Mouse (Mus musculus): ENCODE results near the gene Alkal2. TPM values are rescaled to one million over a fixed set of nuclear protein-coding genes. Genes with fewer than 3 reads are reported as not detected.

Gene Alkal2
- total and polyA plus RNA-seq, 3 experiments: 0.24 to 0.33 TPM; not detected in 1

DNA sequence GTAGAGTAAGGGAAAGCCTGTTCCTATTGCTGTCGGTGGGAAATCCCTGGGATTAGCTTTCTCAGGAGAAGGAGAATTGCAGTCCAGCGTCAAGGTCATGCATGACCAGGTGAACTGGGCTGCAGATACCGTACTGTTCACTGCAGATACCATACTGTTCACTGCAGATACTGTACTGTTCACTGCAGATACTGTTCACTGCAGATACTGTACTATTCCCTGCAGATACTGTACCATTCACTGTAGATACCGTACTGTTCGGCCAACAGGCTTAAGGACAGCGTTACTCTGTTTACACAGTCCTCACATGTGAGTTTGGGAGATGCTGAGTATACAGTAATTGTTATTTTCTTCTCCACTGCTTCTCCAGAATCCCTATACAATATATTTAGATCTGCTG lies 44.1 kb downstream of the Alkal2 start:
- DNase-seq: no peak

DNA sequence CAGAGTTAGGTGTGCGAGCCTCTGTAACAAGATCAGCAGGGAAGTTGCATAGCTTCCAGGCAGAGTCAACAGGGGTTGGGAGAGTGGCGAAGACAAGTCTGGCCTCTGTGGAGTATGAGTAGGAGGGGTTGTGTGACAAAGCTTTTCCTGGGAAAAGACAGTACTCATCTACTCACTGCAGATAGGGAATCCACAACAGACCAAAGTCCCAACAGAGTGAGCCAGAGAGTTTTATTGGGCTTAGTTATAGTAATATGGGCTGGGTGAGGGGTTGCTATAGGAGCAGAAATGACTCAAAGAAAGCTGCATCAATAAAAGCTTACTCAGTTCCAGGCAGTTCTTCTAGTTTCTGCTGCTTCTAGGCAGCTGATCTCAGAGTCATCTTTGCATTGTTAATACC lies 49.2 kb downstream of the Alkal2 start:
- DNase-seq: no peak

DNA sequence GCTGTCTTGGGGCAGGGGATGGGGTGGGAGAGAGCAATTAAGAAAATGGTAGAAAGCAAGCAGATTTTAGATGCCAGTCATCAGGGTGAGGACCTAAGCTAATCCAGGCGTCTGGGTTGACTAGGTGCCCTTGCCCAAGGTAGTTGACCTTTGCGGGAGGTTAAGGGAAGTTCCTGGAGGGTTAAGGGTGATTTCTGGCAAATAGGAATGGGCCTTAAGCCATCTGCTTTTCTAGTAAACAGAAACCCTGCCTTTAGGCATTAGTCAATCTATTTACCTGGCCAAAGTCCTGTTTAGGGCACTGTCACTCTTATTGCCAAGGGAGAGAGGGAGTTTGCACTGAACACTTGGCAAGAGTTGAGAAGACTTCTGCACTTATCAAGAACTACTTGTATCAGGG lies 52.8 kb downstream of the Alkal2 start:
- no peak for DNase-seq

Other genes starting within 250 kb of the Alkal2 start
- gene Acp1, start 27.3 kb downstream of the Alkal2 start, total RNA-seq (2021): 10 to 100 TPM; 51.4 to 56.8 TPM
- gene Acp1, start 27.3 kb downstream of the Alkal2 start, polyA plus RNA-seq (2012; rRNA removed): 2.5 and 6.5 TPM in 2 replicates
- 1 to 10 TPM; 2.8 to 3.9 TPM for gene Sh3yl1, start 27.3 kb downstream of the Alkal2 start, total RNA-seq (2021)
- 0.13 and 0.40 TPM in 2 replicates for gene Sh3yl1, start 27.3 kb downstream of the Alkal2 start, polyA plus RNA-seq (2012; rRNA removed)
- gene Fam110c, start 189.5 kb downstream of the Alkal2 start, total RNA-seq (2021): under 1 TPM; 0.55 to 0.93 TPM
- 0.47 and 0.58 TPM in 2 replicates for gene Fam110c, start 189.5 kb downstream of the Alkal2 start, polyA plus RNA-seq (2012; rRNA removed)

Data from adrenal gland, adult 2 months (tissue).